Mouse (Mus musculus): ENCODE measurements around the gene Lin28b. TPM values are rescaled to one million over a fixed set of nuclear protein-coding genes. Genes with fewer than 3 reads are reported as not detected.

Gene Lin28b
- total RNA-seq, 2 experiments from 2014 or later, result not detected

- no peak for DNase-seq
- intact Hi-C loops (cut with DNase I), result loop anchor here (5.0 to 10.0 kb wide), 2 partner anchors 48 to 110 kb away; no protein-coding TSS in a partner anchor
These were observed 151.3 kb downstream of the Lin28b start for GRCm38 (mm10) chr10:45334925-45335324.

- intact Hi-C loops (cut with DNase I), result no loop called here
These were observed 157.8 kb downstream of the Lin28b start for GRCm38 (mm10) chr10:45328196-45329000.

More at GRCm38 (mm10) chr10:45328196-45329000, 157.8 kb downstream of the Lin28b start:
- DNase-seq, result no peak

Other genes with a start within 250 kb of the Lin28b start
- 10 to 100 TPM; 36.2 to 37.9 TPM for gene Bves, start 150.6 kb downstream of the Lin28b start, total RNA-seq (2021)
- gene Hace1, start 91.4 kb upstream of the Lin28b start, total RNA-seq (2021), result 1 to 10 TPM; 3.1 to 4.8 TPM